Mouse (Mus musculus): ENCODE data around the gene Gstm4. TPM values are rescaled to one million over a fixed set of nuclear protein-coding genes. Genes with fewer than 3 reads are reported as not detected.
"Not testable (repeated sequence)": the region's sequence is repeated elsewhere in the genome, so short reads cannot be mapped to it uniquely, and the experiment has no call there.

Gstm4 gene
- total RNA-seq, 2 experiments from 2014 or later: 9.8 to 10.4 TPM

DNA sequence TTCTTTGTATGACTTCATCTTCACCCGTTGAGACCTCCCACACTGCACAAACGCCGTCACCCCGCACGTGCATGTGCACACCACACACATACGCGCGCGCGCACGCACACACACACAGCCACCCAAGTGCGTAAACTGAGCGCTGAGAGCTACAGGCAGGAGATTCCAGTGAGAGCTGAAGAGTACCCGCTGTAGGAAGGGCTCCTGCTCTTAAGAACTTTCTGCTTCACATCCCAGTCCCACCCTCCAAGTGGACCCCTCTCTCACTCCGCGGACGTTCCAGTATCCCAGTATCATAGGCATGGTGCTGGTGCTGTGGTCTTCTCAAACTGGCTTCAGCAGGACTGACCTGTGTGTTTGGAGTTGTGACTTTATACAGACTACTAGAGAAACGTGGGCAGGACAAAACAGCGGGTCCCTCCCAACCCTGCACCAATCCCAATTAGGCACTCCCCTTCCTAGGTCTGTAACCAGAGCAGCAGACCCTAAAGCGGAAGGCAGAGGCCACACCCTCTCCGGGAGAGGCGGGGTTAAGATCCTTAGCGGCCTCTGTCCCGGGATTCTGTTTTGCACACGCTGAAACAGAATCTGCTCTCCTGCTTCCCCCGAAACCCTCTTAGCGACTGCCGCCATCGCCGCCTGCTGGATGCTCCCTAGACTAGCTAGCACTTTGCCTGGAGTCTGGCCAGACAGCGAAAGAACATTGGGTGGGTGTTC, 27.1 kb downstream of the Gstm4 start, which contains the start of gene Gstm1:
Gene Gstm1 (minus strand): TSS at position 501 of the 717 bp plus-strand sequence.
- DNase-seq: peak; percentile 93

- not testable (repeated sequence) for DNase-seq
Observed at GRCm38 (mm10) chr3:108016468-108016867, 28.2 kb downstream of the Gstm4 start.

- DNase-seq: no peak
Observed at GRCm38 (mm10) chr3:108014974-108015346, 29.7 kb downstream of the Gstm4 start.

DNA sequence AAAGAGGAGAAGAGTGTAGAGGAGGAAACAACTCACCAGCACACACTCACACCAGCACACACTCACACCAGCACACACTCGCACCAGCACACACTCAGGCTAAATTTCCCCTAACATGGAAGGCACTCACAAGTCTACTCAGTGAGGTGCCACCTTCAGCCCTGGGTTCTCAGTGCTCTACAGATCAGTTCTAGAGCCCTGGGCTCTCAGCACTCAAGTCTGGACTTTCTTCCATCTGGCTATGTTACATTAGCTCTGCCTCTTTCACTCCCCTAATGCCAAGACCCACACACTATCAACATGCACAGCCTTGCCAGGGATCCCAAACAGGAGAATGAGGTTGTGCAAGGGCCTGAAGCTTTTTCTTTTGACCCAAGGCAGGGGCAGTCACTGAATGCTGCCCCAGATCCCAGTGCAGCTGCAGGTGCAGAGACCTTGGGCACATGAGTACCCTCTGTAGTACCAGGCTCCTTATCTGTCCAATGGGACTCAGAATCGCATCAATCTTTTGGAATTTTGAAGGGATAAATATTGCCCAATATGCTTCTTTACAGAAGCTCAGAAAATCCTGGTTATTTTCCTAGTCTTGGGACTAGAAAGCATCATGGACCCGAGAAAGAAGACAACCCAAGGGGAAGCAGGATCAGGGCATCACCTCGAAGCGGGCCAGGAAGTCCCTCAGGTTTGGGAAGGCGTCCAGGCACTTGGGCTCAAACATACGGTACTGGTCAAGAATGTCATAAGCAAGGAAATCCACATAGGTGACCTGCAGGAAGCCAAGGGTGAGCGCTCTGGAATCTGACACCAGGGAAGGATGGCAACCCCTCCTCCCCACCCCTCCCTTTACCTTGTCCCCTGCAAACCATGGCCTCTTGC, 30.4 kb downstream of the Gstm4 start:
- no peak for DNase-seq

DNA sequence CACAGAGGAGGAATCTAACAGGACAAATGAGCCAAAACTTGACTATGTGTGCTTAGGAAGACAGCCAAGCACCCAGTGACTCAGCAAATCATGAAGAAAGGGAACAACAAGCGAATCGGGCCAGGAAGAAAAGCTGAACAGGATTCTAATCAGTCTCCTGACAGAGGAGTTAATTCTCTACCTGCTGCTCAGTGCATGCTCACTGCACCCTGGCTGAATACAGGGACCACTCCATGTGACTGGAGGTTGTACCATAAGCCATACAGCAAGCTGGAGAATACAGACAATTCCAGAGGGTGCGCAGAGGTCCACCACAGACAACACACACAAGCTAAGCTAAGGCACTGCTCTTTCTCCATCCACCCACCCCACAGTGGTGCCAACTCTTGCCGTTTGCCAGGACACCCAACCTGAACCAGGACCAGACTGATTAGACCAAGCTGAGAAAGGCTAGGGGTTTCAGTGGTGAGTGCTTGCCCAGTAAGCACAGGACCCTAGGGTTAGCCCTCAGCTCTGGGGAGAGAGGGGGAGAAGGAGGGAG, 31.3 kb downstream of the Gstm4 start:
- peak; percentile 34 for DNase-seq

GRCm38 (mm10) chr3:108011558-108011957, 33.1 kb downstream of the Gstm4 start:
- DNase-seq: no peak

DNA sequence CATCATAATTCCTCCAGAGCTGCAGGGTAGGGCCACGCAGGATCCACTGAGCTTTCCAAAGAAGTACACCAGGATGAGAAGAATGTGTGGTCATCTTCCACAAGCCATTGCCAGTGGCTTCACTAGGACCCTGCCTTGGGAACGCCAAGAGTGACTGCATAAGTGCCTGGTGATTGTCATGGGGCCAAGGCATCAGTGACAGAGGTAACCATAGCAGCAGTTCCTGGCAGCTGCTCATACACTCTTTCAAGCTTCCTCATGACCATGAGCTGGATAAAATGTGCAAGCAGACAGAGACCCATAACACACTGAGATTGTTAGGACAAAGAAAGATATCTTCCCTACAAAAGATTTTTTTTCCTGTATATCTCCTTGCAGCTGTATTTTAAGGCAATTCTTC, 34.4 kb downstream of the Gstm4 start:
- DNase-seq: no peak

GRCm38 (mm10) chr3:108002021-108002420, 42.7 kb downstream of the Gstm4 start:
- DNase-seq: no peak

DNA sequence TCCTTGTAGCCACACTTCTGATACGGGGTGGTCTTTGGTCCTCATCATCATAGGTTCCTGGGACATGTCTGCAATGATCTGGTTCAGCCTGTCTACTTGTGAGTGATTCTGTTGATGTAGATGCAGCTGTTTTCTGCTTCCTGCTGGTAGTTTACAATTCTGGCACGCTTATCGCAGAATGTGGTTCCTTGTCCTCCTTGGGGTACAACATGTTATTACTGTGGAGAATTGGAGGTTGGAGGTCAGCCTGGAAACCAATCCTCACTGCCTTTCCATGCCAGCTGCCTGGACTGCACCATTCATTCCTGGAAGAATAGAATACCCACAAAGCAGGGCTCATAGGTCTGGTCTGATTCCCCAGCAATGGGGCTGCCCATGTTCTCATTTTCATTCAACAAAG, 45.2 kb downstream of the Gstm4 start:
- DNase-seq: no peak

- DNase-seq: no peak
Observed at GRCm38 (mm10) chr3:107998591-107998990, 46.1 kb downstream of the Gstm4 start.

DNA sequence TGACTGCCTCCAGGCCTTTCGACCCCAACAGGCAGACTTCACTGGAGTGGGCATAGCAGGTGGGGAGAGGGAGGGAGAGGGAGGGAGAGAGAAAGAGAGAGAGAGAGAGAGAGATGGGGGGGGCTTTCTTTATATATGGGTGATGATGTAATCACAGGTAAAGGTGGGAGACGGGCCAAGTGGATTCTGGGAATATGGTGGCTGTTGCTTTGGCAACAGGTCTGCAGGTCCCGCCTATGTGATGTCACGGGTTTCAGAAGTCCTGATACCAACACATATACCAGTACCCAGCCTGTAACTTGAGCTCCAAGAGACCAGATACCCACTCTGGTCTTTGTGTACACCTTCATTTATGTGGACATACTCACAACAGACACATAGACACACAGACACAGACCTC, 48.1 kb downstream of the Gstm4 start:
- DNase-seq: no peak

DNA sequence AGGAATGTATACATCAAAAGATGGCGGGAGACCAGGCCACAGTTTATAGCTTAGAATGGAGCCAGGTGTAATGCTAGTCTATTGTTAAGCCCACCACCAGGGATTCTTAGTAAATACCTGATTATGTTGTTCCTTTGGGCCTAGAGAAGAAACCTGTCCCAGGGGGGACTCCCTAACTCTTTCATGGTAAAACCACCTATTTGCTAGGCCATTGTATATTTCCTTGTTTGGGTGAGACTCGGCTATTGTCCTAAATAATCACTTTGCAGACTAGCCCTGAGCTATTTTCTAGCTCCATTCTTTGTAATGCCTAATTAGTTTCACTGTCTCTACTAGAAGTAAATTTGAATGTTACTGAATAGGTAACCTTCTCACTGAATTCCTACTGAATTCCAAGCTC, 48.7 kb downstream of the Gstm4 start:
- not testable (repeated sequence) for DNase-seq

Other genes with a start within 250 kb of the Gstm4 start
- not detected for gene Eps8l3, start 167.7 kb downstream of the Gstm4 start, total RNA-seq (2021)
- 10 to 100 TPM; 51.5 to 56.1 TPM for gene Gstm5, start 149.1 kb downstream of the Gstm4 start, total RNA-seq (2021)
- 10 to 100 TPM in 1 of 2 experiments, 1 to 10 TPM in 1; 8.6 to 11.2 TPM for gene Gstm7, start 113.1 kb downstream of the Gstm4 start, total RNA-seq (2021)
- 1 to 10 TPM in 1 of 2 experiments, under 1 TPM in 1; 0.84 to 1.0 TPM for gene Gstm6, start 101.1 kb downstream of the Gstm4 start, total RNA-seq (2021)
- not detected for gene Gstm3, start 75.6 kb downstream of the Gstm4 start, total RNA-seq (2021)
- 10 to 100 TPM; 33.3 to 39.0 TPM for gene Gstm2, start 58.4 kb downstream of the Gstm4 start, total RNA-seq (2021)
- gene Gstm1, start 26.9 kb downstream of the Gstm4 start, total RNA-seq (2021): 10 to 100 TPM; 61.3 to 67.2 TPM
- 10 to 100 TPM in 1 of 2 experiments, 1 to 10 TPM in 1; 9.5 to 15.0 TPM for gene Ampd2, start 41.8 kb upstream of the Gstm4 start, total RNA-seq (2021)
- under 1 TPM in 1 of 2 experiments, not detected in 1; 0.54 TPM for gene Gnat2, start 47.9 kb upstream of the Gstm4 start, total RNA-seq (2021)
- 10 to 100 TPM; 28.2 to 33.2 TPM for gene Gnai3, start 101.3 kb upstream of the Gstm4 start, total RNA-seq (2021)
- gene Gpr61, start 110.0 kb upstream of the Gstm4 start, total RNA-seq (2021): under 1 TPM; 0.14 to 0.27 TPM
- gene Amigo1, start 141.4 kb upstream of the Gstm4 start, total RNA-seq (2021): 10 to 100 TPM; 30.7 to 31.6 TPM
- gene Cyb561d1, start 156.3 kb upstream of the Gstm4 start, total RNA-seq (2021): 1 to 10 TPM; 3.5 to 4.2 TPM
- gene Atxn7l2, start 166.0 kb upstream of the Gstm4 start, total RNA-seq (2021): 10 to 100 TPM; 13.2 to 18.4 TPM
- gene Sypl2, start 181.8 kb upstream of the Gstm4 start, total RNA-seq (2021): 1,000 to 10,000 TPM in 1 of 2 experiments, 100 to 1,000 TPM in 1; 890 to 1,000 TPM
- gene Psma5, start 212.0 kb upstream of the Gstm4 start, total RNA-seq (2021): 10 to 100 TPM; 94.7 to 96.4 TPM
- 10 to 100 TPM; 57.0 to 59.6 TPM for gene Sort1, start 239.2 kb upstream of the Gstm4 start, total RNA-seq (2021)

Measured in gastrocnemius, postnatal 10 days (tissue).